Mouse (Mus musculus): ENCODE data around the gene Rad52. TPM values are rescaled to one million over a fixed set of nuclear protein-coding genes. Genes with fewer than 3 reads are reported as not detected.

Rad52 gene
- total RNA-seq (2022): 10 to 100 TPM; 42.2 to 48.0 (median 44.4) TPM

GRCm38 (mm10) chr6:119902204-119903080 is at the start of gene Rad52:
Rad52 (plus strand) TSS chr6:119902698.
- peak; percentile 79 to 84 for DNase-seq (ENCODE audit: low spot score in 2 of 2)

- no peak for DNase-seq (ENCODE audit: low spot score in 2 of 2)
Observed at GRCm38 (mm10) chr6:119854156-119854555, 48.3 kb upstream of the Rad52 start.

GRCm38 (mm10) chr6:119855471-119855870 is 47.0 kb upstream of the Rad52 start:
- no peak for DNase-seq (ENCODE audit: low spot score in 2 of 2)

GRCm38 (mm10) chr6:119860236-119860635 is 42.3 kb upstream of the Rad52 start:
- no peak for DNase-seq (ENCODE audit: low spot score in 2 of 2)

- DNase-seq (ENCODE audit: low spot score in 2 of 2): no peak
Observed at GRCm38 (mm10) chr6:119861519-119861918, 41.0 kb upstream of the Rad52 start.

- DNase-seq (ENCODE audit: low spot score in 2 of 2): peak; percentile 25 to 77
Observed at GRCm38 (mm10) chr6:119864341-119865034, 38.0 kb upstream of the Rad52 start.

- no peak for DNase-seq (ENCODE audit: low spot score in 2 of 2)
Observed at GRCm38 (mm10) chr6:119883151-119883550, 19.3 kb upstream of the Rad52 start.

- no peak for DNase-seq (ENCODE audit: low spot score in 2 of 2)
Observed at GRCm38 (mm10) chr6:119892711-119893110, 9.8 kb upstream of the Rad52 start.

- no peak for DNase-seq (ENCODE audit: low spot score in 2 of 2)
Observed at GRCm38 (mm10) chr6:119903081-119903789, 737 bp downstream of the Rad52 start.

GRCm38 (mm10) chr6:119905461-119905860 is 3.0 kb downstream of the Rad52 start:
- DNase-seq (ENCODE audit: low spot score in 2 of 2): no peak

GRCm38 (mm10) chr6:119912046-119912445 is 9.5 kb downstream of the Rad52 start:
- no peak for DNase-seq (ENCODE audit: low spot score in 2 of 2)

GRCm38 (mm10) chr6:119915710-119916109 is 13.2 kb downstream of the Rad52 start:
- DNase-seq (ENCODE audit: low spot score in 2 of 2): no peak

GRCm38 (mm10) chr6:119918561-119919181 is 16.2 kb downstream of the Rad52 start:
- no peak for DNase-seq (ENCODE audit: low spot score in 2 of 2)

- no peak for DNase-seq (ENCODE audit: low spot score in 2 of 2)
Observed at GRCm38 (mm10) chr6:119922136-119922535, 19.6 kb downstream of the Rad52 start.

- DNase-seq (ENCODE audit: low spot score in 2 of 2): no peak
Observed at GRCm38 (mm10) chr6:119922544-119922943, 20.0 kb downstream of the Rad52 start.

- peak in 1 of 2 experiments; percentile 38 for DNase-seq (ENCODE audit: low spot score in 2 of 2)
Observed at GRCm38 (mm10) chr6:119924235-119925005, 21.9 kb downstream of the Rad52 start.
